Mouse (Mus musculus) left cerebral cortex, adult 2 months (tissue): ENCODE results near the gene Lrrc8c. TPM values are rescaled to one million over a fixed set of nuclear protein-coding genes. Genes with fewer than 3 reads are reported as not detected.
A peak's percentile ranks its signal among the peaks of the same experiment; 100 is the strongest.

Source experiments
- DNase-seq, 2 experiments: peaks; one replicate each; pipeline ENCODE4 v3.0.0; 2021 to 2022; ENCODE audit warnings: low spot score in 2 of 2, mixed read lengths in 1 of 2; ENCODE audit errors: extremely low spot score in 1 of 2
- H3K27ac ChIP-seq: fragments of 200-600 bp; 2 replicates; pipeline ENCODE4 v1.8.1; 2022
- H3K4me3 ChIP-seq: fragments of 200-600 bp; 2 replicates; pipeline ENCODE4 v1.8.1; 2022
- CTCF ChIP-seq: fragments of 200-600 bp; IDR thresholded peaks from 2 replicates; pipeline ENCODE4 v1.8.1; 2022; ENCODE audit warnings: antibody characterized with exemption, mild to moderate bottlenecking, moderate library complexity
- intact Hi-C: fragments of 180-260 bp; cut with DNase I; formaldehyde crosslinking; loops from one replicate; pipeline ENCODE4 v1.15.1; 2025
- total RNA-seq, 2 experiments: library from RNA; stranded (reverse); gene quantifications; 2 replicates each; pipeline ENCODE4 v1.2.3; 2021

Lrrc8c gene
- total RNA-seq, 2 experiments from 2014 or later = 32.7 to 37.5 TPM

DNA sequence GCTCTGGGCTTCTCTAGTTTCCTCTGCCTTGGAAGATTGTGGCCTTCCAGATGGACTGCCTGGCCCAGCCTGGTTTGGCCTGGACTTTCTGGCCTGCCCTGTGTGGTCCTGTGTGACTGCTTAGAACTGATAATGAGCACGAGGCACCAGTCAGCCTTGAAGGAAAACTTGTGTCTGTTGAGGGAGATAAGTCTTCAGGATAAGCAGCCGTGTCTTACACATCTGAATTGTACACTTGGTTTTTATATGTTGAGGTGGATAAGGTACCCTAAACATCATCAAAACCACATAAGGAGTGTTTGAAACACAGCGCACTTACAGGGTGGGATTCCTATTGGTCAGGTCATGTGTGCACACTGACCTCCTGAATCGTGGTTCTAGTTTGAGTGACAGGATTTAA, 46.6 kb downstream of the Lrrc8c start:
- intact Hi-C loops = no loop called here
- Histone ChIP-seq H3K4me3 (no peak overlapping the region), H3K27ac (no peak overlapping the region)
- no peak for DNase-seq
- no peak for TF ChIP-seq CTCF

GRCm38 (mm10) chr5:105566852-105567412, 47.7 kb downstream of the Lrrc8c start:
- Histone ChIP-seq H3K4me3 (no peak overlapping the region), H3K27ac (no peak overlapping the region)
- no peak for TF ChIP-seq CTCF
- intact Hi-C loops = no loop called here
- no peak for DNase-seq

- TF ChIP-seq CTCF = no peak
- intact Hi-C loops = no loop called here
- DNase-seq = no peak
- Histone ChIP-seq H3K27ac (no peak overlapping the region), H3K4me3 (no peak overlapping the region)
Measured at GRCm38 (mm10) chr5:105568043-105568747, 49.0 kb downstream of the Lrrc8c start.

GRCm38 (mm10) chr5:105569168-105569567, 50.0 kb downstream of the Lrrc8c start:
- DNase-seq = no peak
- Histone ChIP-seq H3K27ac (no peak overlapping the region), H3K4me3 (no peak overlapping the region)
- intact Hi-C loops = no loop called here
- TF ChIP-seq CTCF = no peak

- no peak for TF ChIP-seq CTCF
- no peak overlapping the region for H3K4me3 ChIP-seq
- intact Hi-C loops = no loop called here
- H3K27ac ChIP-seq = no peak overlapping the region
- DNase-seq = no peak
Measured at GRCm38 (mm10) chr5:105572160-105572692, 53.0 kb downstream of the Lrrc8c start.

GRCm38 (mm10) chr5:105572876-105573275, 53.7 kb downstream of the Lrrc8c start:
- TF ChIP-seq CTCF = no peak
- Histone ChIP-seq H3K27ac (no peak overlapping the region), H3K4me3 (no peak overlapping the region)
- intact Hi-C loops = no loop called here
- no peak for DNase-seq

DNA sequence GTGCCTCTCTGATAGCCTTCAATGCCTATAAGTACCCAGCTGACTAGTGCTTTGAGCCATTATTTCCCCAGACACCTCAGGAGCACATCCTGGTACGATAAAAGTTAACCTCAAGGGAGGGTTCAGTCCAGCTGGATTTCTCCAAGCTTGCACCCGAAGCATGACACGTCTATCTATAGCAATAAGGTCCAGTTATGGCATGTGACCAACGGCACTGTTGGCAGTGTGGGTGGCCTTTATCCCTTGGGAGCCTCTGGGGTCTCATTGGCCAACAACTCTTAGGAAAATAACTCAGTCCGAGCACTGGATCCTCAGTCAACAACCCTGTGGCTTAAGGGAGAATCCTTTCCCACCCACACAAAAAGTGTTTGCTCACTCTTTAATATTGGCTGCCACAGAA, 55.6 kb downstream of the Lrrc8c start:
- DNase-seq = no peak
- TF ChIP-seq CTCF = no peak
- Histone ChIP-seq H3K4me3 (no peak overlapping the region), H3K27ac (no peak overlapping the region)
- intact Hi-C loops = no loop called here

- no peak for TF ChIP-seq CTCF
- intact Hi-C loops = no loop called here
- H3K27ac ChIP-seq = no peak overlapping the region
- DNase-seq = no peak
- no peak overlapping the region for H3K4me3 ChIP-seq
Measured at GRCm38 (mm10) chr5:105575839-105576238, 56.7 kb downstream of the Lrrc8c start.

- Histone ChIP-seq H3K27ac (no peak overlapping the region), H3K4me3 (no peak overlapping the region)
- intact Hi-C loops = no loop called here
- DNase-seq = no peak
- TF ChIP-seq CTCF = no peak
Measured at GRCm38 (mm10) chr5:105580909-105581308, 61.7 kb downstream of the Lrrc8c start.

- peak overlapping the region; percentile 48; the same call in 1 of the 2 replicates for H3K27ac ChIP-seq
- H3K4me3 ChIP-seq = no peak overlapping the region
- TF ChIP-seq CTCF = no peak
- no peak for DNase-seq
- intact Hi-C loops = no loop called here
Measured at GRCm38 (mm10) chr5:105585929-105586328, 66.7 kb downstream of the Lrrc8c start.

GRCm38 (mm10) chr5:105586655-105587054, 67.5 kb downstream of the Lrrc8c start:
- no peak for DNase-seq
- Histone ChIP-seq H3K27ac (peak overlapping the region; percentile 48; the same call in 1 of the 2 replicates), H3K4me3 (no peak overlapping the region)
- intact Hi-C loops = no loop called here
- no peak for TF ChIP-seq CTCF

- DNase-seq = no peak
- Histone ChIP-seq H3K4me3 (no peak overlapping the region), H3K27ac (no peak overlapping the region; the same call in 1 of the 2 replicates)
- TF ChIP-seq CTCF = no peak
- intact Hi-C loops = no loop called here
Measured at GRCm38 (mm10) chr5:105587471-105587870, 68.3 kb downstream of the Lrrc8c start.

GRCm38 (mm10) chr5:105588683-105589082, 69.5 kb downstream of the Lrrc8c start:
- intact Hi-C loops = no loop called here
- TF ChIP-seq CTCF = no peak
- no peak for DNase-seq
- no peak overlapping the region for H3K27ac ChIP-seq
- H3K4me3 ChIP-seq = no peak overlapping the region
